Mouse (Mus musculus) mouse trophoblast stem cell (cell line): ENCODE results near the gene Rftn1.

ENCODE experiments used
- in situ Hi-C, 2 experiments: fragments of 300-500 bp; cut with MseI, MboI; formaldehyde crosslinking; loops; 2 replicates in 1 of 2; 3 replicates in 1 of 2; pipeline ENCODE4 v1.15.1; 2025

Rftn1 gene

DNA sequence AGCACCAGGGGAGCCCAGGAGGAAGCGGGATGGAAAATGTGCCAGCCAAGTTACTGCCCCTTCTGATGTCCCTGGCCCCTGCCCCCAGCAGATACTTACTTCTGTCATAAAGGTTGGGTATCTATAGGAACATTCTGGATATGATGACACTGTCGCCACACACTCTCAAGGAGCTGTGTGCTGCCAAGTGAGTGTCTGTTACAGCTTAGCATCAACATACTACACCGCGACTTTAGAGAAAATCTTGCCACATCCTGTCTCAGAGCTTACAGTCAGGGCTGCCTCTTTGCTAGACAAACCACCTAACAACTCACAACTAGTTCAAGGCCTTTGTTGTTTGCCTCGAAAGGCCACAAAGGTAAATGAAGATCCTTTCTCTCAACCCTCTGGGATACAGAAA lies 96.4 kb downstream of the Rftn1 start:
- in situ Hi-C loops: no loop called here

DNA sequence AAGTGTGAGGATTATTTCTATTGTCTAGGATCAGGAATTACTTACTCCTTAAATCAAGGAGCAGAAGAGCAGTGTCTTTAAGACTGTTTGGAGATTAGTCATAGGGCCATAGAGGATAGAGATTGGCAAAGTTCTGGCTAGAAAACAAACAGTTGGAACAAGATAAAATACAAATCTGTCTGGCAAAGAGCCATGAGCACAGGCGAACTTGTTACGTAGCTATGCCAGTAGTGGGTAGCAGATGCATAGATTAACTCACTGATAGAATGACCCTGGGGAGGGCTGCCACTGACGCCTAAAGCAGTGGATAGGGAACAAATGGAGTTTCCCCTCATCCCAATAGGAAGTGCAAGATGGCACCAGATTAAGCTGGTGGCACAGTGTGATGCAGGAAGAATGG lies 97.1 kb downstream of the Rftn1 start:
- in situ Hi-C loops: no loop called here

DNA sequence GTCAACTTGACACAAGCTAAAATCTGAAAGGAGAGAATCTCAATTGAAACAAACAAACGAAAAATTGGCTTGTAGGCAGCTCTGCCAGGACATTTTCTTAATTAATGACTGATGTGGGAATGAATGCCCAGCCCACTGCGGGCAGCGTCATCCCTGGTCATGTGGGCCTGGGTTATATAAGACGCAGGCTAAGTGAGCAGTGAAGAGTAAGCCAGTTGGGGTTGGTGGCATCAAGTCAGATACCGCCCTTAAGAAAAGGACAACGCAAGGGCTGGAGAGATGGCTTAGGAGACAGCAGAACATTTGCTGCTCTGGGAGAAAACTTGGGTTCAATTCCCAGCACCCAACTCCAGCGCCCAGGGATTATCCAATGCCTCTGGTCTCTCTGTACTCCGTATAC lies 97.6 kb downstream of the Rftn1 start:
- in situ Hi-C loops: no loop called here

DNA sequence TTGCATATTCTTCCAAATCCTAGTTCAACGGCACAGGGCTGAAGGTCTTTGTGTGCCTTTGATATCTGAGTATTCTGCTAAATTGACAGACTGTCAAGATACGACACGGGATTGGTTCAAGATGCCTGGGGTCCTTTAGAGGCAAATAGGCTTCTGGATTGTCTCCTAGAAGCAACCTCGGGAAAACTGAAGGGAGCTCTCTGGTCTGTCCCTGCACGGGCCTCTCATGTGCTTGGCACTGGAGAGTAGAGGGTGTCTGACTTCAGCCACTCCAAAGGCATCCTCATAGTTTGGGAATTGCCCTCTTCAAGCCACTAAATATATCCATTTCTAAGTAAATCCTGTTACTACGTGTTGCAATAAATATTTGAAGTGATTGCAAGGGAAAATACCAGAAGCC lies 98.6 kb downstream of the Rftn1 start:
- in situ Hi-C loops: no loop called here

DNA sequence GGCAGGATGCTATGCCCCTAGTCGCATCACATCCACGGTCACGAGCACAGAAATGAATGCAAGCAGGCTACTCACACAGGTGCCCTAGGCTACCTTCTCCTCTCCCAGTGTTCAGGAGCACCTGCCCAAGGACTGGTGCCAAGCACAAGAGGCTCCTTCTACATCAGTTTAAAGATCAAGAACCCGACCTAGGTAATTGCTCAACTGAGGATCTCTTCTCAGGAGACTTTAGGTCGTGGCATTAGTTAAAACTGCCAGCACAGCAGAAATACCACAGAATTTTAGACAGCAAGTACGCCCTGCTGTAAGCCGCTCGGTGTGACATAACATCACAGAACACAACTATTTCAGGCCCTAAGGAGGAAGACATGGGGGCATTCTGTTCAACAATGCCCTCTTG lies 100.7 kb downstream of the Rftn1 start:
- in situ Hi-C loops: no loop called here

DNA sequence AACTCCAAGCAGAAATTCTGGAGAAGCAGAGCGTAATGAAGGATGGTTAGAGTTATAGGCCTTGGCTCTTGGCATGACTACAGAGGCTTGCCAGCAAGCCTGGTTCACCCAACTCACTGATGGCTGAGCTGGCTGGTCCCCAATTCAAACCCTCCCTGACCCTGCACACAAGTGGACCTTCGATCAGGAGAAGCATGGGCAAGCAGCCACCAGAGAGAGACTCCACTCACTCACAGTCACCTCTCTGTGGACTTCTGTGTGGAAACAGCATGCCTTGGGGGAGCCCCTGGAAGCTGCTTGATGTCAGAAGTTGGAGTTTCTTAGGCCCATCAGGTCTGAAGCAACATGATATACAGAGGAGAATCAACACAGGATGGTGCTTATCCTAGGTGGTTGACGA lies 102.4 kb downstream of the Rftn1 start:
- in situ Hi-C loops: no loop called here

DNA sequence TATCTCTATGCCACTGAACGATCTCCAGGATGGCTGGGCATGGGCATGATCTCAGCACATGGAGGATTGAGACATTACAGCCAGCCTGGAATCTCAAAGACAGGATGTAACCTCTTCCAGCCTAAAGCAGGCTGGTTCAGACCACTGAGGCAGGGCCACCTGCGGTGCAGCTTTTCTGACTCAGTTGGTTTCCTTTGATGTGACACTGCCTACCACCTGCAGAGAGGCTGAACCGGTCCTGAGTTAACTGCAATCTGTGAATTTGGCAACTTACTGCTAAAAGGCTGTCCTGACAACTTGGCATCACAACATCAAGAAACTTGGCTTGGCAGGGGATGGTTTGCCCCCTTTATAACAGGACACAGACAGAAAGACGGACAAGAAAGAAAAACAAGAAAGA lies 103.6 kb downstream of the Rftn1 start:
- in situ Hi-C loops: no loop called here

DNA sequence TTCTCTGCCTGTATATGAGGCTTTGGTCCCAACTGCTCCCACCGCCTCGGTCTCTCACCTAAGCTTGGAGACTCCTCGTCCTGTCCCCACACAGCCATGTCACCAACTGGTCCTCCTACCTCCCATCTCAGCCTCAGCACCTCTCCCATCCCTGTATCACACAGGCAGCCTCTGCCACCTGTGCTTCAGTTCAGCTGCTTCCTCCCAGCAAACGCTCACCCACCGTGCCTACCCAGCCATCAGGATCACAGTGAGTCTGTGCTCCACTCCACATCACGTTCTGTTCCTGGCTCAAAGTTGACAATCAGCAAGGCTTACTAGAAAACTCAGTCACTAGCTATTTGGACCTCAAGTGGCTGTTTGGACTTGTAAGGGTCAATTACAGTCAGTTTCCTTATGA lies 105.8 kb downstream of the Rftn1 start:
- in situ Hi-C loops: no loop called here

DNA sequence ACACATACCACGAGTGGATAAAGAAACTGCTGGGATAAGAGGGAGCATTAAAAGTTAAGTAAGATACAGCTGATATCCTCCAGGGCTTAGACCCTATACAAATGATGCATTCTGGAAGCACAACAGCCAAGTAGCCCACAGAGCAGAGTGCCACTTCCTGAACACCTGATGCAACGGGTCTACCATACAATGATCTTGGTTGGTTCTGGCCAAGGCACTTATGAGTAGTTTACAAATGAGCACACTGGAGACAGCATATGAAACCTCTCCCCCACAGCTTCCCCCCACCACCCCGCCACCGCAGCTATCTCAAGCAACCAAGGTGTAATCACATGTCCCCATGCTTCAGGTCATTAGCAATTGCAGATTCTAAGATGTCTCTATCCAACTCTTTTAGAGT lies 106.5 kb downstream of the Rftn1 start:
- in situ Hi-C loops: no loop called here

DNA sequence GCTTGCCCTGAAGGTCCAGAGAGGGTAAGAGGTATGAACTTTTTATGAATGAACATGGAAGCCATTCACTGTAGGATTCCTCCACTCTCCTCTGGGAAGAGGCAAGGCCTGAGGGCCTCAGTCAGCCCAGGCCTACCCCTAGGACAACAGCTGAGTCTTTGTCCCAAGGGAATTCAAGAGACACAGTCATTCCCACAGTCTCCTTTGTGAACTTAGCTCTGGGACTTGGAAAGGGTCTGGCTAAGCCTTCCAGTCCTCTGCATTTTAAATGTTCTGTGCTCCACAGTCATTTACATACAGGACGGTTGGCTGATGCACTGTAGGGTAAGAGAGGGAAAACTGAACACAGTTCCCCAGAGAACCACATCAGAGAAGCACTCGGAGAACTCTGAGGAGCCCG lies 107.5 kb downstream of the Rftn1 start:
- in situ Hi-C loops: no loop called here

DNA sequence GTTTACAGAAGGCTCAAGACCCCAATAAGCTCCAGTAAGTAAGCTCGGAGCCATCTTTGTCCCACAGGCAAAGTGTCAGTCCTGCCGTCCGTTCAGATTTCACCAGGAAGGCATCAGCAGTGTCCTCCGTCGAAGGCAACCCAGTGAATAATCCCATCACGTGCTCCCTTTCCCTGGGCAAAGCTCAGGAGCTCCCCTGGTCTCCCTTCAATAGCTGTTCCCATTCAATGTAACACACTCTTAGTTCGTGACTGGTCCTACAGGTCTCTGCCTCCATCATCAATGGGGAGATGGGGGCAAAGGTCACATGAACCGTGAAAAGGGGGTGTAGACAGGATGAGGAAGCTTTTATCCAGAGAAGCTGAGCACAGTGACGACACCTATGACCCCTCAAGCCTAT lies 108.8 kb downstream of the Rftn1 start:
- in situ Hi-C loops: no loop called here

DNA sequence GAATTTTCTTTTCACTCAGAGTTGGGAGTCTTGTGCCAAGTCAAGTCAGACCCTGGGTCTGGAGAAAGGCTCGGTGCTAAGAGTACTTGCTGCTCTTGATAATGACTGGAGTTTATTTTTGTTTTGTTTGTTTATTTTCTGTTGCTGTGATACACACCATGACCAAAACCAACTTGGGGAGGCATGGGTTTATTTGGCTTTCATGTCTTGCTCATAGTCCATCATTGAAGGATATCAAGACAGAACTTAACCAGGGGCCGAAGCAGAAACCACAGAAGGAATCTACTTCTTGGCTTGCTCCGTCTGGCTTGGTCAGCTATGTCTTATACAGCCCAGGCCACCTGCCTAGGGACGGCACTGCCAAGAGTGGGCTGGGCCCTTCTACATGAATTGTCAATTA lies 109.5 kb downstream of the Rftn1 start:
- in situ Hi-C loops: no loop called here

DNA sequence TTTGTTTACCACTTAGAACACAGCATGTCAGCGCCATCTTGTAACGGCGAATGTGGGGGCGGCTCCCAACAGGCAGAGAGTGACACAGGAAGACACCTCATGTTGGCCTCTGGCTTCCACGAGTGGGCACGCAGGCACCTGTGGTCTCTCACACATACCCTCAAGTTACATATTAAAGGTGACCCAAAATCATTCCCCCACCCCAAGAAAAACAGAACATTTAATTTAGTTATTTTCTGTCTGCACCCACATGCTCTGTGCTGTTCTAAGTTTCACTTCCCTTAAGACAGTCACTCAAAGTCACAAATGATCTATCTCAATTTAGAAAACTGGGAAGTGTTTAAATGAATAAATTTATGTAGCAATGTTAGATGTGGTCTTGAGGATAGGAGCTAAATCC lies 111.7 kb downstream of the Rftn1 start:
- in situ Hi-C loops: no loop called here

DNA sequence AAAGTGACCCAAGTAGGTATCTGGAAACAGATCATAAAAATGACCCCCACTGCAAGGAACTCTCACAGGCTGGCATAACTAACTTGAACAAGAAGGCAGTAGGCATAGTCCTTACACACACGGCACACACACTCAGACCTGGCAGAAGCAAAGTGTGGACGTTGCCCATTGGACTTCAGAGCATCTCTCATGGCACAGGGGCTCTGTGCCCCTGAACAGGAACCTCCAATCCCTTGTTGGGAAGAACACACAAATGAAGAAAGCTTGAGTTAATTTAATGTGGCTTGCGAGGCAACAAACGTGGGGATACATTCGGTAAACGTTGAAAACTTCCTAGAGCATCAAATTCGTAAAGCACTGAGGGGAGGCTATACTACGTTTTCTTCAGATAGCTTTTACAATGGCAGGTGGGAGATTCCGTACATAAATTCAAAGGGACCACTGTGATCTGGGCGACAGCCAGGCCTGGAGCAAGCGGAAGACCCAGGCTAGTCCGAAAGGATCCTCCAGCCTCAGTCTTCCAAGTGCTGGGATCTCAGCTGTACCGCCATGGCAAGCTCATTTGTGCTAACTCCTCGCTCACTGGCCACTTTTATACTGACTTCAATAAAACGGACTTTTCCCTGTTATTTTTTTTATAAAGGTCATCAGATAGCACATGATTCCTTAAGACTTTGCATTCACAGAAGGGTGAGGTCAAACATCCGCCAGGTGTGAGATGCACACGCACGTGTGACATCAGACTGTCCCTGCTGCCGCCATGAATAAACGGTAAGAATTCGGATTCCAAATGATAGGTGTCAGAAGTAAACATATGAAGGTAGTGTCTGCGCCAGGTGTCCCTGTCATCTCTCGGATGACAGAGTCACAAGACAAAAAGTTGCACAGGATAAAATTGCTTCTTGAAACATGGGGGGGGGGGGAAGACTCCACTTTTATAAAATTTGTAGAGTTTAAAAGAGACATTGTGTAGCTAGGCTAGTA lies 117.2 kb downstream of the Rftn1 start:
- in situ Hi-C loops: no loop called here

DNA sequence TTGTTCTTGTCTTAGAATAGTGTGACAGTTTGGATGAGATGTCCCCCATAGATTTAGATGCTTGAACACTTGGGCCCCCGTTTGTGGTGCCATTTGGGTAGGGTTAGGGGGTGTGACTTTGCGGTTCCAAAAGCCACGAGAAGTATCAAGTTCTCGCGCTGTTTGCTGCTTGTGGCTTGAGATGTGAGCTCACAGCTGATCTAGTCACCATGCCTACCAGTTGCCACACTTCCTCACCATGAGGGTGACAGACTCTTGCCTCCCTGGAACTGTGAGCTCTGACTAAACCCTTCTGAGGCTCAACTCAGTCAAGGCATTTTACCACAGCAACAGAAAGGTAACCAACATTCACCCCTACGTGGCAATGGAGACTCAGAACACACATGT lies 118.9 kb downstream of the Rftn1 start:
- in situ Hi-C loops: no loop called here

DNA sequence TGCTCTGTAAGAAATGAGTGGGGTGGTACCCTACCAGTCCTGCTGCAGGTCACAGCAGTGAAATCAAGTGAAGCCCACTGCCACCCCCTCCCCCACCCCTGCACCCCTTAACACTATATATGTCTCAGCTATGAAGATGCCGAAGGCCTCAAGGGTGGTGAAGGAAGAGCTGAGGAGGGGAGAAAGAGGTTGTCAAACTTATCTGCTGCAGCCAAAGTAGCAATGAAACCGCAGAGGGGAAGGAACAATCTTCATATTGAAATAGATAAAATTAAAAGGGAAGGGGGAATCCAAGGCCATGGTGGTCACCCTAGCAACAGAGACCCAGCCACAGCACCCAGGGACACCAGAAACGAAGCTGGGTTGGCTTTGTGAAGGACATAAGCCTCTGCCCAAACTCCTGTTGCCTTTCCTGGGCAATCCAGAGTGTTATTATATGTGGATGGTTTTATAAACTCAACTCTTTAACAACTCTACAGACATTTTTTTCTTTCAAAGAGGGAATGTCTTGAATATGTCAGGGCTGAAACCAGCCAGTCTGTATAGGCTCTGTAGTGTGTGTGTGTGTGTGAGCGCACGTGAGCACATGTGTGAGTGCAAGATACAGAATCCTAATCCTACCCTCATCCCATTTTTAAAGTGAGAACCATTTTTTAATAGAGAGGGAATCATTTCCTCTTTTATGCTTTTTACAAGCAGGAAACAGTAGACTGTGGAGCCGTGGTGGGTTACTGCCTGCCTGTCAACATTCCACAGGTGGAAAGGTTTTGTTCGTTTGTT lies 119.5 kb downstream of the Rftn1 start:
- in situ Hi-C loops: no loop called here

DNA sequence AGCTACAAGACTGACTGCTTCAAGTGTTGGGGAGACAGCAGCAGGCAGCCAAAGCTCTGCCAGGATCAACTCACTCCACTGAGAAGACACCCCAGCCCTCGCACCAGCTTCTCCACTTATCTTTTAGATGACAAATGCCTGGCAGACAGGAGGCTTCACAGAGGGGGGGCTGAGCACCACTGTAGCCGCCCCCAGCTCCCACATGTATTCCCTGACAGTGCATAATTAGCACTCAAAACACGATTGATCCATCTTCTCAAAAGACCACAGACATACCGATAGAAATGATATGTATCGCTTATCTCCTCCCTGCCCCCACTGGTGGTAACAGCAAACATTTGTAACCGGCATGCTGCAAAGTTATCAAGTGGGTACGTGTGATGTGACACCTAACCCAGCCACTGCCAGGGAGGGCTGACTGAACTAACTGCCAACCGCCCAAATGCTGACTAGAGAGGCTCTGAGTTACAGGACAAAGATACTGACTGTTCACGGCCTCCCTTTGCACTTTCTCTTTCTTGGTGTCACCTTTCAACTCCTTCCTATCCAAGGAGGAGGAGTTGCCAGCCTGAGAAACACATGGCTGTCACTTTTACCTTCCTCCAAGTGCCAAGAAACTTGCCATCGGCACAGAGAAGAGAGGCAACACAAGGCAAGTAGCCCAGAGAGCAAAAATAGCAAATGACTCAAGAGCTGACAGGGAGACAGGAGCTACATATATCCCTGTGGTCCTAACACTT lies 120.4 kb downstream of the Rftn1 start:
- in situ Hi-C loops: no loop called here

DNA sequence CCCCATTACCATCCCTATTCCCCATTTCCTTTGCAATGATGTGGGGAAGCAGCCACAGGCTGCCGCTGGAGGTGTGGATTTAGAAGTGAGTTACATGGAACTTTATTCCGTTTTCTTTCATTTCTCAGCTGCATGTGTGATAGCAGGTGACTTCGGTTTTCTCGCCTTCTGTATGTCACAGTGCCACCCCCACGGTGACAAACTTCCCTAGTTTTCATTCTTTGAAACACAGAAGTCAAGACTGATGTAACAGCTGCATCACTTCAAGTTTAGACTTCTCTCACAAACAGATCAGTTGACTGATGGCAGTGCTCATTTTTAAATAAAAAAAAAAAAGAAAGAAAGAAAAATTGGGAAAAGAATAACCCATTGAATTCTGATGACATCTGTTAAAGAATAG lies 121.3 kb downstream of the Rftn1 start:
- in situ Hi-C loops: no loop called here

DNA sequence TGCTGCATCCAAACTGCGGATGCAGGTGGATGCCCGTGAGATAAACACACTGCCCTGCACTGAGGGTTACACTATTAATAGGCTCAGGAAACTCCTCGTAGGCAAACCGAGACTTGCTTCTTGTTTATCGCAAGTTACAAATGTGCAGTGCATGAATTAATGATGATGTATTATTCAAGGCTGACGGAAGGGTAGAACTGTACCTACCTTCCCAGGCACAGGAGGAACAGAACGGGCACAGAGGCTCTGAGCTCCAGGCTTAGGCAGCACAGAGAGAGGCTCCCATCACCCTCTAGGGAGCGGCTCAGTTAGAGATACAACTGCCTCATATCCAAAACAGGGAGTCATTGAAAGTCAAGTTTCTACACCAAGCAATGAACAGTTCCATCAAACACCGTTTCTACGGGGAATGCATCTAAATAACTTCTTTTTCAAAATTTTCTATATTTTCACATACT lies 121.8 kb downstream of the Rftn1 start:
- in situ Hi-C loops: no loop called here

DNA sequence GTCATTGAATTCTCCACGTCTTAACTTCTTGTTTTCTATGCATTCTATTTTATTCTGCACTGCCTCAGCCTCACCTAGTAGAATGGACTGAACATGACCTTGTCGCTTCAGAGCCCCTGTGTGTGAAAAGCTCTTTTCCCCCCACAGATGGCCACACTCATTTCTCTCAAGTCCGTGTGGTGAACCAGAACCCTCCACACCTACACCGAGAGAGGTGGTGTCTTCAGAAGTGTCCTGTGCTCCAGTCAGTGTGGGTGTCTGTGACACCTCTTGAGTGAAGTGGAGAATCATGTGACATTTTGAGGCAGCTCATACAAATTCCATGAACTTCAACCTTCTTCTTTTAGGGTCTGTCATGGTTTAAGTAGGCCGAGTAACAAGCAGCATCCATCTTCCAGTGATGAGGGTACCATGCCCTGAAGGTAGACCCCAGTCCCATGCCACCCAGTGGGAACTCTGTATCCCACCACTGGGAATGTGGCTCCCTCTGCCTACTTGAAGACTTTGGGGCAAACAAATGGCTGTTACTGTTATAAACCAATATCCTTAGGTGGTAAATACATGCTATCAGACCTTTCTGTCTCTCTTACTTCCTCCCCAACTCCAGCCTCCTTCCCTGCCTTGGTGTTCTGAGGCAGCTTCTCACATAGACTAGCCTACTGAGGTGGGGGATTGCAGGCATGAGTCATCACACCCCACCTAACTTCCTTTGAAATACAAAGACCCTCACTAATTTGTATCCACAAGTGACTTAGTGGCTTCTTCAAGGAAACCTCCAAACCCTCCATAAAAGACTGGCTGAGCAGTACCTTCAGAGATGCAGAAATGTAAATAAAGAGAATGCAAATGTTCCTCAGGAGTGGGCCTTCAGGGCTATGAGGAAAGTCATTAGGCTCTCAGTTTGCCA lies 122.4 kb downstream of the Rftn1 start:
- in situ Hi-C loops: no loop called here
